Mouse (Mus musculus): Measurements from ENCODE around the gene Gm14147. TPM values are rescaled to one million over a fixed set of nuclear protein-coding genes. Genes with fewer than 3 reads are reported as not detected.
"Not testable (repeated sequence)": the region's sequence is repeated elsewhere in the genome, so short reads cannot be mapped to it uniquely, and the experiment has no call there.

The Gm14147 gene
- total RNA-seq (2021) = not detected

DNA sequence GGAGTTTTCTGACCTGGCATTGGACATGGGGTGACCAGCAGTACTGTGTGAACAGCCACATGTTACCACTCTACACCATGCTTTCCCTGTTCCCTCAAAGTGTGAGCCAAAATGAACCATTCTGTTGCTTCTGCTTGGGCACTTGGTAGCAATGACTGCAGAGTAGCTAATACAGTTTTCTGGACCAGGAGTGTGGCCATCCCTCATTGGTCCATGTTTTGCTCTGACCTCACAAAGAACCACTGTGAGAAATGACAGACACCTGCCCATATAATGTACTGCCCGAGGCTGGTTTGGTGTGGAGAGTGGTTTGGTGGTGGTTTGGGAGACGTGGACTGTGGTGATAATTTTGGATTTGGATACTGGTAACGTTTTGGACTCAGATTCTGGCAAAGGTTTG lies at the start of gene Gm14147:
Gene Gm14147 (plus strand): TSS at position 301 of the 400 bp plus-strand sequence.
- DNase-seq (ENCODE audit: low spot score in 2 of 2); intact Hi-C loops (cut with DNase I): not testable (repeated sequence)

DNA sequence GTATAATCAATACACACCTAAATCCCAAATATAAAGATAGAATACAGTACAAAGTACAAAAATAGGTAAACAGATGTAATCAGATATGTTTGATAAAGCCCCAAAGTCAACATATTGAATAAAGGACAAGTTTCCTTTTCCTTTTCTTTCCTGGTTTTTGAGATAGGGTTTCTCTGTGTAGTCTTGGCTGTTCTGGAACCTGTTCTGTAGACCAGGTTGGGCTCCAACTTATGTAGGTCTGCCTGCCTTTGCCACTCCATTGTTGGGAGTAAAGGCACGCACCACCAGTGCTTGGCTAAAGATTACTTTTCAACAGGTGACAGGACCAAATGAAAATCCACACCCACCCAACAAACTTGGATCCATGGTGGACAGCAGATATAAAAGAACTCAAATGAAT lies 41.4 kb upstream of the Gm14147 start:
- no peak for DNase-seq (ENCODE audit: low spot score in 2 of 2)
- intact Hi-C loops (cut with DNase I) = no loop called here

DNA sequence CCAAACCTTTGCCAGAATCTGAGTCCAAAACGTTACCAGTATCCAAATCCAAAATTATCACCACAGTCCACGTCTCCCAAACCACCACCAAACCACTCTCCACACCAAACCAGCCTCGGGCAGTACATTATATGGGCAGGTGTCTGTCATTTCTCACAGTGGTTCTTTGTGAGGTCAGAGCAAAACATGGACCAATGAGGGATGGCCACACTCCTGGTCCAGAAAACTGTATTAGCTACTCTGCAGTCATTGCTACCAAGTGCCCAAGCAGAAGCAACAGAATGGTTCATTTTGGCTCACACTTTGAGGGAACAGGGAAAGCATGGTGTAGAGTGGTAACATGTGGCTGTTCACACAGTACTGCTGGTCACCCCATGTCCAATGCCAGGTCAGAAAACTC lies 5.8 kb upstream of the Gm14147 start, which contains the start of gene Gm14151:
Gene Gm14151 (minus strand): TSS at position 101 of the 400 bp plus-strand sequence.
- intact Hi-C loops (cut with DNase I); DNase-seq (ENCODE audit: low spot score in 2 of 2): not testable (repeated sequence)

Other genes starting within 250 kb of the Gm14147 start
- 100 to 1,000 TPM; 296 to 337 TPM for gene Abhd12, start 193.5 kb upstream of the Gm14147 start, total RNA-seq (2021)
- 1 to 10 TPM; 1.3 to 2.2 TPM for gene Gins1, start 192.8 kb upstream of the Gm14147 start, total RNA-seq (2021)
- 1 to 10 TPM; 6.2 to 6.4 TPM for gene Ninl, start 58.9 kb upstream of the Gm14147 start, total RNA-seq (2021)
- gene Nanp, start 58.8 kb upstream of the Gm14147 start, total RNA-seq (2021) = 10 to 100 TPM; 24.2 to 26.3 TPM
- gene Gm14151, start 5.9 kb upstream of the Gm14147 start, total RNA-seq (2021) = not detected

Data from left cerebral cortex, postnatal 36 days (tissue).